In the genomic region with DNA sequence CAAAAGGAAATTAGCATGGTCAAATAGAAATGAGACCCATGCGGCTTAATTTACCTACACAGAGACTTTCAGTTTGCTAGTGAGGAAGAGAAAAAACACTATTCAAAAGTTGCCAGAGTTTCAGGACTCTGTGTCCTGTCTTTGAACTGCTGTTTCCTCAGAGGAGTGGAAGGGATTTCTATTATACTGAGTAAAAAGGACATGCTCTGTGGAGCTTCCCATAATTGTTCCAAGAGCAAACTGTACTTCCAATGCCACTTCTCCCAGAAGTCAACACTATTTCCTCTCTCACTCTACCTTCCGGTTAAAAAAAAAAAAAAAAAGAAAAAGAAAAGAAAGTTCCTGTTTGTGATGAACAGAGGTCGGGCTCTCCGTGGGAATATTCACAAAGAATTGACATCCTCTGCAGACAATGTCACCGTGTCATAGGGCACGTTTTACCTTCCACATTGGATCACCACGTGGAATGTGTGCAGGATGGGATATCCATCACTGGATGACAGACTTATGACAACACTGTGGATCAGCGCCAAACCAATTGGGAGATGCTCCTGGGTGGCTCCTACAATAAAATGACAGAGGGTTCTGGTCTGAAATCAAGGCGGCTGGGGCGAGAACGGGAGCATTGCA, we compare ENCODE assay signal across 11 mouse cellular contexts.
DNase-seq lines count a peak whose midpoint lies in the region; ATAC-seq and TF ChIP-seq lines count a peak whose summit lies in the region.
"Had no signal": no experiment of that assay in that cellular context is flagged by ENCODE, and none has a peak within 500 bp of the region (broad histone marks: within the 10 kb centered on the region; RNA-seq: fewer than 3 reads in every experiment).

No protein-coding gene starts in this region.

- no peaks in the 10 kb centered on the region for H3K4me1 ChIP-seq in kidney, embryonic 14.5 days (ENCODE audit: control insufficient read depth, insufficient read depth, low read length)
- peaks cover 3% of the 10 kb centered on the region; the same call in 1 of the 2 replicates for H3K4me1 ChIP-seq in kidney, adult 2 months (ENCODE audit: control insufficient read depth, insufficient read depth, low read length)
- H3K4me1 ChIP-seq in thymus, adult 2 months (replicated peaks; ENCODE audit: control insufficient read depth, insufficient read depth, low read length): no peaks in the 10 kb centered on the region
- H3K4me1 ChIP-seq: embryonic facial prominence, embryonic 13.5 days had no signal

- ATAC-seq in kidney, embryonic 14.5 days (ENCODE audit: low FRiP score, low TSS enrichment): no peak
- ATAC-seq in granulocyte monocyte progenitor cell, adult 5-6 weeks (replicated peaks; ENCODE audit: poor library complexity, severe bottlenecking): no peak
- ATAC-seq: forebrain, embryonic 16.5 days had no signal

- intact Hi-C loops in gastrocnemius, postnatal 14 days (cut with DNase I; ENCODE audit: low total_unique reads): no loop called here

- no peak overlapping the region for H3K4me3 ChIP-seq in kidney, embryonic 14.5 days (ENCODE audit: low read length)
- no peak overlapping the region for H3K4me3 ChIP-seq in kidney, adult 2 months (ENCODE audit: insufficient read depth, low read depth, low read length)
- H3K4me3 ChIP-seq in thymus, adult 2 months (ENCODE audit: control insufficient read depth, insufficient read depth, low read length): no peak overlapping the region
- H3K4me3 ChIP-seq: embryonic facial prominence, embryonic 13.5 days had no signal

- no peak overlapping the region for H3K9ac ChIP-seq in kidney, embryonic 14.5 days (ENCODE audit: low read depth, low read length)
- H3K9ac ChIP-seq: embryonic facial prominence, embryonic 13.5 days had no signal

- no peak overlapping the region for H3K4me2 ChIP-seq in kidney, embryonic 14.5 days (replicated peaks; ENCODE audit: low read depth, low read length)
- H3K4me2 ChIP-seq: embryonic facial prominence, embryonic 13.5 days had no signal

- WGBS in kidney, embryonic 14.5 days: 64% methylated on average over 11 of the region's 11 CpGs
- 59% methylated on average over 11 of the region's 11 CpGs for WGBS in kidney, adult 2 months
- WGBS in thymus, adult 2 months: 59% methylated on average over 11 of the region's 11 CpGs

- H3K27ac ChIP-seq in kidney, embryonic 14.5 days (ENCODE audit: low read depth, low read length): no peak overlapping the region
- peak overlapping the region; percentile 50; the same call in 1 of the 2 replicates for H3K27ac ChIP-seq in kidney, adult 2 months (ENCODE audit: insufficient read depth, low read depth, low read length)
- H3K27ac ChIP-seq in thymus, adult 2 months (ENCODE audit: control insufficient read depth, insufficient read depth, low read length): no peak overlapping the region
- H3K27ac ChIP-seq: embryonic facial prominence, embryonic 13.5 days had no signal

- H3K9me3 ChIP-seq in kidney, embryonic 14.5 days (ENCODE audit: control insufficient read depth, low read length): no peaks in the 10 kb centered on the region
- H3K9me3 ChIP-seq: embryonic facial prominence, embryonic 13.5 days had no signal

- no peak for TF ChIP-seq POLR2A in kidney, adult 2 months (IDR thresholded peaks at IDR 0.05; ENCODE audit: low read depth, low read length)
- TF ChIP-seq POLR2A in thymus, adult 2 months (IDR thresholded peaks at IDR 0.05; ENCODE audit: control insufficient read depth, extremely low read depth, insufficient read depth, low read length, poor library complexity): no peak

- peak; percentile 49 for DNase-seq in kidney, adult 11 months
- peak; percentile 14 for DNase-seq in gastrocnemius, postnatal 14 days
- peak; percentile 73 for DNase-seq in kidney, adult 2 months
- DNase-seq in lung, postnatal 14 days: peak; percentile 18
- no peak for DNase-seq in thymus, adult 2 months
- no peak for DNase-seq in ovary, postnatal 14 days (ENCODE audit: low spot score)
- DNase-seq: cerebellum, adult 2 months had no signal

- TF ChIP-seq CTCF in kidney, adult 2 months (conservative IDR thresholded peaks at IDR 0.05; ENCODE audit: insufficient read depth, insufficient read length, low read depth, low read length): no peak
- no peak for TF ChIP-seq CTCF in thymus, adult 2 months (IDR thresholded peaks at IDR 0.05; ENCODE audit: borderline replicate concordance, control insufficient read depth, extremely low read depth, insufficient read depth, low read length, poor library complexity)

- H3K36me3 ChIP-seq in kidney, embryonic 14.5 days (ENCODE audit: control insufficient read depth, insufficient read depth, low read length): no peaks in the 10 kb centered on the region
- H3K36me3 ChIP-seq in kidney, adult 2 months (ENCODE audit: control insufficient read depth, insufficient read depth, low read length): no peaks in the 10 kb centered on the region
- H3K36me3 ChIP-seq in thymus, adult 2 months (ENCODE audit: control insufficient read depth, insufficient read depth, low read length): no peaks in the 10 kb centered on the region
- H3K36me3 ChIP-seq: embryonic facial prominence, embryonic 13.5 days had no signal

- H3K27me3 ChIP-seq in kidney, embryonic 14.5 days (ENCODE audit: control insufficient read depth, insufficient read depth, low read length): no peaks in the 10 kb centered on the region
- no peaks in the 10 kb centered on the region for H3K27me3 ChIP-seq in kidney, adult 2 months (replicated peaks; ENCODE audit: control insufficient read depth, insufficient read depth, low read length)
- no peaks in the 10 kb centered on the region for H3K27me3 ChIP-seq in thymus, adult 2 months (ENCODE audit: control insufficient read depth, insufficient read depth, low read length)
- H3K27me3 ChIP-seq: embryonic facial prominence, embryonic 13.5 days had no signal

Comparison
In these comparisons a context has a peak if more than half of its experiments do, and no peak if none do; other contexts are left out.
1. DNase-seq: peak in kidney, adult 11 months (single experiment), gastrocnemius, postnatal 14 days (single experiment), kidney, adult 2 months (single experiment) and lung, postnatal 14 days (single experiment); none in thymus, adult 2 months (single experiment) and ovary, postnatal 14 days (single experiment).